Mouse (Mus musculus) testis, adult 2 months (tissue): Measurements from ENCODE around the gene Cdkal1. TPM values are rescaled to one million over a fixed set of nuclear protein-coding genes. Genes with fewer than 3 reads are reported as not detected.

ENCODE experiments used
- H3K27ac ChIP-seq: fragments of 200-500 bp; 2 replicates; pipeline ENCODE4 v1.5.1; 2012; ENCODE audit warnings: low read depth, low read length; ENCODE audit not compliant: control insufficient read depth, insufficient read depth
- H3K27me3 ChIP-seq: fragments of 200-500 bp; 2 replicates; pipeline ENCODE4 v1.6.1; 2012; ENCODE audit warnings: mild to moderate bottlenecking, low read length, moderate library complexity; ENCODE audit not compliant: control insufficient read depth, insufficient read depth
- H3K36me3 ChIP-seq: fragments of 200-500 bp; 2 replicates; pipeline ENCODE4 v1.6.1; 2012; ENCODE audit warnings: mild to moderate bottlenecking, low read length; ENCODE audit not compliant: control insufficient read depth, insufficient read depth
- H3K4me1 ChIP-seq: fragments of 200-500 bp; 2 replicates; pipeline ENCODE4 v1.6.1; 2012; ENCODE audit warnings: low read length; ENCODE audit not compliant: control insufficient read depth, insufficient read depth
- H3K4me3 ChIP-seq: fragments of 200-500 bp; 2 replicates; pipeline ENCODE4 v1.5.1; 2012; ENCODE audit warnings: low read depth, mild to moderate bottlenecking, low read length, moderate library complexity, mixed read lengths; ENCODE audit not compliant: control insufficient read depth
- CTCF ChIP-seq: fragments of 200-500 bp; IDR thresholded peaks from 2 replicates; pipeline ENCODE4 v1.5.1; 2012; ENCODE audit warnings: low read depth, mild to moderate bottlenecking, inconsistent platforms, low read length, moderate library complexity; ENCODE audit not compliant: control insufficient read depth, insufficient read depth, insufficient replicate concordance
- POLR2A ChIP-seq: fragments of 200-500 bp; IDR thresholded peaks from 2 replicates; pipeline ENCODE4 v1.6.1; 2012; ENCODE audit warnings: low read depth, mild to moderate bottlenecking, inconsistent platforms, low read length, moderate library complexity; ENCODE audit not compliant: control insufficient read depth
- polyA plus RNA-seq: library from polyadenylated mRNA; depleted of rRNA; stranded (reverse); fragments of >200 nt; gene quantifications from 2 replicates; pipeline ENCODE4 v1.2.3, GENCODE M21; 2012; rRNA removed

Gene Cdkal1
- polyA plus RNA-seq, 1 experiment, result 14.3 TPM

DNA sequence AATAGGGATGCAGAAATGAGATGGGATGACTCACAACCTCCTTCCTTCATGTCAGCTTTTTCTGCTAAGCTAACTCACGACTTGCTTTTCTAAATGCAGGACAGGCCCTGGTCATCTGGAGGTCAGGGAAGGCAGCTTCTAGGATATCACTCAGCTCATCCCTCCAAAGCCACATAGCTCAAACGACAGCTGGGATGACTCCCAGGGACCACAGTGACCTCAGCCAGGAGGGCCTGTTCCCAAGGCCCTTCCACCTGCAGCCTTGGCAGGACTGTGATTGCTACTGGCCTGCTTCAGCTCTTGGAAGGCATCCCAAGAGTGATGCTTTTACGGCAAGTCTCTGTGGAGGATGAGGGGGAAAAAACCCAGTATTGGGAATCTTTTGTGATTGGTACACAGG is 693.0 kb downstream of the Cdkal1 start:
- H3K4me1 ChIP-seq, result no peaks in the 10 kb centered on the region
- H3K4me3 ChIP-seq, result no peak overlapping the region
- H3K27me3 ChIP-seq, result no peaks in the 10 kb centered on the region
- H3K27ac ChIP-seq, result no peak overlapping the region
- no peak for TF ChIP-seq POLR2A
- no peak for TF ChIP-seq CTCF
- H3K36me3 ChIP-seq, result no peaks in the 10 kb centered on the region

GRCm38 (mm10) chr13:29161436-29161835 is 694.0 kb downstream of the Cdkal1 start:
- H3K4me1 ChIP-seq, result no peaks in the 10 kb centered on the region

DNA sequence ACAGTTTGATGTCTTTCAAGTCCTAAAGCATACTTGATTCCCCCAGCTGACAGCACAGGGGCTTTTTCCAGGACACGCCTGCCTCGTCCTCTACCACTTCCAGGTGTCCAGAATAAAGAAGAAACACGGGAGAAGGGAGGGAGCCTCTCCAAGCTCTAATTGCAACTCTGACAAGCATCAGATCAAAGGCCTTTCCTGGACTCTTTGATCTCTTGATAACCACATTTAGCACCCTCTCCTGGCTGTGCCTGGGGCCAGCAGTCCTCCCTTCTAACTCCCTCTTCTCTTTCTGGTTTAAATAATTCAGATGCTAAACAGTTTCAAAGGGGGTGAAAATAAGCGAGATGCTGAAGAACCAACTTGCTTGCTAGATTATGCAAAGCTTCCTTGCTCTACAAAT is 698.8 kb downstream of the Cdkal1 start:
- no peak for TF ChIP-seq POLR2A
- no peak for TF ChIP-seq CTCF
- Histone ChIP-seq H3K27ac (no peak overlapping the region), H3K4me3 (no peak overlapping the region), H3K36me3 (no peaks in the 10 kb centered on the region), H3K4me1 (no peaks in the 10 kb centered on the region), H3K27me3 (no peaks in the 10 kb centered on the region)

More at GRCm38 (mm10) chr13:29161436-29161835, 694.0 kb downstream of the Cdkal1 start:
- no peak overlapping the region for H3K27ac ChIP-seq
- no peaks in the 10 kb centered on the region for H3K27me3 ChIP-seq
- H3K36me3 ChIP-seq, result no peaks in the 10 kb centered on the region
- no peak overlapping the region for H3K4me3 ChIP-seq
- no peak for TF ChIP-seq POLR2A
- TF ChIP-seq CTCF, result no peak

DNA sequence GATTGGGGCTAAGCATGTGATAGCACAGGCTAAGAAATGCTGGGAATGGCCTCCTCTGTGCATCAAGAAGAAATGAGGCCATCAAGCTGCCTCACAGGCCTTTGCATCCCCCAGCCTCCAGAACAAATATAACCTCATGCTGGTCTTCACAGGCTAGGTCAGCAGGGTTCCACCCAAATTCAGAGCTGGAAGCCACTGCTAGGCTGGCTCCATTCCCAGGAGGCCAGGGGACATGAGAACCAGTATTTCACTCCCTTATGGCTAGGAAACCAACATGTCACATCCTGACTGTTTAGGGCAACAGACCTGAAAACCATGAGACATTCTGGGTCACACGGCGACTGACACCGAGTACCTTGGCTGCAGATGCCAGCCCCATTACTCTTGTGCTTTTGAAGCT is 700.2 kb downstream of the Cdkal1 start:
- Histone ChIP-seq H3K27me3 (no peaks in the 10 kb centered on the region), H3K27ac (no peak overlapping the region), H3K4me3 (no peak overlapping the region), H3K36me3 (no peaks in the 10 kb centered on the region), H3K4me1 (no peaks in the 10 kb centered on the region)
- no peak for TF ChIP-seq CTCF
- no peak for TF ChIP-seq POLR2A

DNA sequence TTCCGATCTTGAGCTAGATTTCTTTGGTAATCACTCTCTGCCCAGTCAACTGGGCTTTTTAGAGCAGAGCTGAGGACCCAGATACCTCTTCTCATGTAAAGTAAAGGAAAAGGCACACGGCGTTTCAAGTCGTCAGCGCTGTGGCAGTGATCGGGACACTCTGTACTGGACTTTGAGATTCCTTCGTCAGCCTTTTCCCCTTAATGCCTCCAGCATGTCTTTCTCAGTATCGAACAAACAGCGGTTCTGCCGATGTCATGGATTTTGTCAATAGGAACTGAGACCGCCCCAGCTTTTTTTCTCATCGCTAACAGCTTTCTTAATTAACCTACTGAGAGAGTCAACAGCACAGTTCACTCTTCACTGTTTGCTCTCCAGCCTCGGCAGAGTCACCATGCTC is 705.4 kb downstream of the Cdkal1 start:
- Histone ChIP-seq H3K27ac (no peak overlapping the region), H3K27me3 (no peaks in the 10 kb centered on the region), H3K4me3 (no peak overlapping the region; the same call in 1 of the 2 replicates), H3K36me3 (no peaks in the 10 kb centered on the region), H3K4me1 (peaks cover 6% of the 10 kb centered on the region)
- TF ChIP-seq POLR2A, result no peak
- TF ChIP-seq CTCF, result no peak

DNA sequence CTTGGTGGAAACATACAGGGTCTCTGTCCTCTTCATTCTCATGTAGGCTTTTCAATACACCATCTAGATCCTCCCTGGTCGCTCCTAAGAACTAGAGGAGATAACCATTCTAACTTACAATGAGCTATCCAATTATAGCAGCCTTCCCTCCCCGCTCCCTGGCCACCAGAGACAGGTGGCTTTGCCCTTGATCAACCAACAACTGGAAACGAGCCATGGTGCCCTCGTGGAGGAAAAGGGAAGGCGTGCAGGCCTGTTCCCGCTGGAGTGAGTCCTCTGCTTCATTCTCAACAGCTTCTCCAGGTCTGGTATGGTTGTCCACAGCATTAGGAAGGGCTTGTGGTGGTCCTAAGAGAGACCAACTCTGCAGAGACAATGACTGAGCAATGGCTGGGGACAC is 706.1 kb downstream of the Cdkal1 start:
- TF ChIP-seq POLR2A, result no peak
- no peak for TF ChIP-seq CTCF
- H3K27ac ChIP-seq, result no peak overlapping the region
- no peak overlapping the region for H3K4me3 ChIP-seq
- H3K36me3 ChIP-seq, result no peaks in the 10 kb centered on the region
- peaks cover 6% of the 10 kb centered on the region for H3K4me1 ChIP-seq
- no peaks in the 10 kb centered on the region for H3K27me3 ChIP-seq

DNA sequence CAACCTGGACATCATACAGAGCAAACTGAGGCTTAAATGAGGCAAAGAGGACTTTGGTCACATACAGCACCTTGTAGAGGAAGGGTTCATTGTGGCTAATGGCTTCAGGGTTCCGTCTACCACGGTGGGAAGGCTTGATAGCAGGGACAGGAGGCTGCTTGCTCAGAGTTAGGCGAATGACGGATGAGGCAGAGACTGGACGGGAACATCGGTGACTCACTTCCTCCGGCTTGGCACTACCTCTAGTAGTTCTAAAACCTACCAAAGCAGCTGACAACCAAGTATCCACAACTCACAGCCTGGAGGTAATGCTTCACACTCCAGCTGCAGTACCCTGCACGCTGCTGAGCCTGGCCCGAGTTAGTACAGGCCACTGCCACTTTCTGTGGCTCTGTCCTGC is 706.9 kb downstream of the Cdkal1 start:
- H3K4me3 ChIP-seq, result no peak overlapping the region

More for the DNA sequence above, 706.9 kb downstream of the Cdkal1 start:
- no peak for TF ChIP-seq CTCF
- TF ChIP-seq POLR2A, result no peak
- Histone ChIP-seq H3K36me3 (no peaks in the 10 kb centered on the region), H3K27me3 (no peaks in the 10 kb centered on the region), H3K4me1 (peaks cover 6% of the 10 kb centered on the region), H3K27ac (no peak overlapping the region)

Other genes with a start within 250 kb of the Cdkal1 start
- 1.1 TPM in 2 replicates for gene E2f3, start 130.4 kb upstream of the Cdkal1 start, polyA plus RNA-seq